Mouse (Mus musculus) gonadal fat pad, adult 2 months (tissue): ENCODE data around the gene Ankrd23. TPM values are rescaled to one million over a fixed set of nuclear protein-coding genes. Genes with fewer than 3 reads are reported as not detected.

Experiments
- DNase-seq: peaks from one replicate; pipeline ENCODE4 v3.0.0-alpha.2; 2012; ENCODE audit warnings: low read depth
- polyA plus RNA-seq: library from polyadenylated mRNA; depleted of rRNA; stranded (reverse); fragments of >200 nt; gene quantifications from 2 replicates; pipeline ENCODE4 v1.2.3, GENCODE M21; 2012

Gene Ankrd23
- polyA plus RNA-seq, 1 experiment = 13.5 TPM

DNA sequence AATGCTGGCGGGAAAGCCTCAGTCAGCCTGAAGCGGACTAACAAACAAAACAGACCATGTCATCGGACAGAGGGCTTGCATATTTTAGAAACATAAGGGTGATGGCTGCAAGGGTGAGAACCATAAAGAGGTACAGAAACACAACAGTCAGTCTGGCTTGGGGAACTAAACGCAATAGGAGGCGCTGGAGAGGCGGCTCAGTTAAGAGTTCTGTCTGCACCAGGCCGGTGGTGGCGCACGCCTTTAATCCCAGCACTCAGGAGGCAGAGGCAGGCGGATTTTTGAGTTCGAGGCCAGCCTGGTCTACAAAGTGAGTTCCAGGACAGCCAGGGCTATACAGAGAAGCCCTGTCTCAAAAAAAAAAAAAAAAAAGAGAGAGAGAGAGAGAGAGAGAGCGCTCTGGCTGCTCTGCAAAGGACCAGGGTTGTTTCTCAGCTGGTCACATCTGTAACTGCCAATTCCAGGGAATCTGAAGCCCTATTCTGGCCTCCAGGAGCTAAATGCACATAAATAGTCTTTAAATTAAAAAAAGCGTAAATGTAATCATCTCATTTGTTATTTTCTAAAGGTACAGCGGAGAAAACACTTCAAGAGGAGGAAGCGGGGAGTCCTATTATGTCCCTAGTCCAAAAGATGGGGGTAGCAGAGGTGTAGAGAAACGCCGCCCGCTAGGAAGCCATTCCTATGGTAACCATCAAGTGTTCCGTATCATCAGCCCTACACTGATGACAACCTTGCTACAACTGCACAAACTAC lies 9.3 kb upstream of the Ankrd23 start:
- no peak for DNase-seq

DNA sequence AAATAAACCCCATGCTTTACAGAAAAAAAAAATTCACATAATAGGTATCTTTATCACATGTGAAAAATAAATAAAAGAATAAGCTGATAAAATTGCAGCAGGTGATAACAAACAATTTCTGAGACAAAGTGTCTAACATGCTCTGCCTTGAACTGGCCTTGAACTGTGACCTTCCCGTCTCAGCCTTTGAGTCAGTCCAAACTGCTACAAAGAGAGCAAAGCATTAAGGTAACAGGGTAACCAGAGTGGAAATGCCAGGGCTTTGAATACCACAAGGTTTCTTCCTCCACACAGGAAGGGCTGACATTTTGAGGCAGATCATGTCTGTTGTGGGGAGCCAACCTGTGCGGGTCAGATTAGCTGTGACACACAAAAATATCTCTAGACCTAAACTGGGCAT lies 8.7 kb upstream of the Ankrd23 start:
- DNase-seq = no peak

DNA sequence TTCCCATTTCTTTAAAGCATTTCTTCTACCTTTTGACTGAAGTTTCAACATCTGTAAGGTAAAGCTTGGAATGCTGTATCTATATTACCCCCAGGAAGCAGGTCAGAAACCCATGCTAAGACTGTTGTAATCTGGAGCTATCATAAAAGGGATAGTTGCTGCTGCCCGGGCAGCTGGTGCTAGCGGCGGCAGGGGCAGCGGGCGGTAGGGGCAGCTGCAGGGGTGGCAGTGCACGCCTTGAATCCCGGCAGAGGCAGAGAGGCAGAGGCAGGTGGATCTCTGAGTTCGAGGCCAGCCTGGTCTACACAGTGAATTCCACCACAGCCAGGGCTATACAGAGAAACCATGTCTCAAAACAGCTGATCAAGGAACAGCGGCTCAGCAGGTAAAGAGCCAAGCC lies 6.2 kb upstream of the Ankrd23 start:
- no peak for DNase-seq

DNA sequence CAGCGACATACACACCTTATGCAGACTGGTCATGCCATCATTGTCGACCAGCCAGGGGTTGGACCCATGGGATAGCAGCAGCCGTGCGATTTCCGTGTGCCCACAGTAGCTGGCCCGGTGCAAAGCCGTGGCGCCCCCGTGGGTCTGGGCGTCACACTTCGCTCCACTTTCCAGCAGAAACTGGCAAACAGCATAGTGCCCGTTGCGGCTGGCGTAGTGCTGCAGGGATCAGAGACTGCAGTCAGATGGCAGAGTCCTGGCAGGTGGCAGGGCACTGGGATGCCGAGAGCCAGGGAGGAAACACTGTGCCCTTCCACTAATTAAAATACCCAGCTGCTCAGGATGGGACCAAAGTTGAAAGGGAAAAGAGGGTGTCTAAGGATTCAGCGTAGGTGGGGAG lies 5.2 kb upstream of the Ankrd23 start:
- DNase-seq = no peak

DNA sequence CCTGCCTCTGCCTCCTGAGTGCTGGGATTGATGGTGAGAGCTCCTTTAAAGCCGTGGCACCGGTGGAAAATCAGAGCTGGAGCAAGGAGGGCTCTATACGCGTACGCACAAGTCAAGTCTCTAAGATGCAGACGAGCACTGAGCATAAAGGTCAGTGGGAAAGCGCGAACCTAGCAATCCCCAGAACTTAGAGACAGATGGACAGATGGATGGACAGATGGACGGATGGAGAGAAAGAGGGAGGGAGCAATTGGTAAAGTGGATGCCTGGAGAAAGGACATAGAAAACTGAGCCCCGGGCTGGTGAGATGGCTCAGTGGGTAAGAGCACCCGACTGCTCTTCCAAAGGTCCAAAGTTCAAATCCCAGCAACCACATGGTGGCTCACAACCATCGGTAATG lies 4.1 kb upstream of the Ankrd23 start:
- no peak for DNase-seq

DNA sequence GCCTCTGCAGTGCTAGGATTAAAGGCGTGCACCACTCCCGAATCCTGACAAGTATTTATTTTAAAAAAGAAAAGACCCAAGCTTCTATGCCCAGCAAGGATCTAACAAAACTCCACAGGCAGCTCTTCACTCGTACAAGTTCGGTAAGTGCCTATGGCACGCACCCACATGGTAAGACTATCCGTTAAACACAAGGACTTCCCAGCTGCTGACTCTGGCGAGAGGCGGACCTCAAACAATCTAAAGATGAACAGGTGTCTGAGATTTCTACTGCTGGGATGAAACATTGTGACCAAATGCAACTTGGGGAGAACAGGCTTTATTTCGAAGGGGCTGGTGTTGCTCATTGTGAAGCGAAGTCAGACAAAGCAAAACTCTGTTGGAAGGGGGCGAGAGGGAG lies 3.4 kb upstream of the Ankrd23 start:
- DNase-seq = no peak

DNA sequence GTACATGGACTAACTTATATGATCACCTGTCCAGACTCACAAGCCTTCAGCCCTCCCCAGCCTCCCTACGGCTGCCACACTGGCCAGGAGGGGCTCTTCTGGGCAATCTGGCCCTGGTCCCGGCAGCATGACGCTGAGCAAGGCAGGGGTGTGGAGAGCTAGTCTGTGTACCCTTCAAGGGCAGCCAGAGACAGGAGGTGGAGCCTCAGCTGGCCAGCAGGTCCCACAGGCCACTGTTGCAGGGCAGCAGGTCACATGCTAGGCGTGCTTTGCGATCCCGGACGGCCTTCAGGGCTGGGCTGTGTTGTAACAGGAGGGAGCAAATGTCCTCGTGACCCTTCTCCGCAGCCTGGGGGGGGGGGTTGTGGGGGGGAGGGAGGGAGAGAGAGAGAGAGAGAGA lies 2.5 kb upstream of the Ankrd23 start, which contains the start of gene Gm42417:
Gene Gm42417, minus strand, starts transcription at position 244 of the 400 bp plus-strand sequence.
- DNase-seq = no peak

DNA sequence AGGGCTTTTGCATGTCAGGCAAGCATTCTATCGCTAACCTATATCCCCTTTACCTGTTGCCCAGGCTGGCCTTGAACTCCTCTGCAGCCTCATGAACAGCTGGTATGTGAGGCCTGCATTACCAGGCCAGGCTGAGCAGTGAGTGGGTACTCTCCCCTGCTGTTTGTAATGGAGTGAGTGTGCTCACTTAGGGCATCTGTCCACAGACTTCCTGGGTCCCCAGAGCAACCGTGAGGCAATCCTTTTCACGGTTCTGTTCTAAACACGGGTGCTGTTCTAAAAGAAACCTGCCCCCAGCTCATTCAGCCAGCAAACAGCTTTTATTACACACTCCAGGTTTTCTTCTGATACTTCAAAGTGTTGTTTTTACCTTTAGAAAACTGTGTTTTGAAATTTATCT lies 2.0 kb upstream of the Ankrd23 start:
- DNase-seq = no peak

DNA sequence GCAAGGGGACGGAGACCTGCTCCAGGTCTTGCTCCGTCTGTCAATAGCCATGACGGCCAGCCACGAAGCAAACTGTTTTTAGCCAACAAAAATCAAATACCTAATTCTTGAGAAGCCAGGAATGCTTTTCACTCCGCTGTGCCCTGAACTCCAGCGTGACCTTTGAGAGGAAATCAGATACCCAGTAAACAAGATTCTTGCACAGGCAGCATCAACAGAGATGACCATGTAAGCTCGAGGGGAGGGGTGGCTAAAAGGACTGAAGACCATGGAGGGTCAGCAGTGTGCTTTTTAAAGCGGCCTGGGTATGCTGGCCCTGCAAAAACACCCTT lies 320 bp downstream of the Ankrd23 start:
- no peak for DNase-seq

DNA sequence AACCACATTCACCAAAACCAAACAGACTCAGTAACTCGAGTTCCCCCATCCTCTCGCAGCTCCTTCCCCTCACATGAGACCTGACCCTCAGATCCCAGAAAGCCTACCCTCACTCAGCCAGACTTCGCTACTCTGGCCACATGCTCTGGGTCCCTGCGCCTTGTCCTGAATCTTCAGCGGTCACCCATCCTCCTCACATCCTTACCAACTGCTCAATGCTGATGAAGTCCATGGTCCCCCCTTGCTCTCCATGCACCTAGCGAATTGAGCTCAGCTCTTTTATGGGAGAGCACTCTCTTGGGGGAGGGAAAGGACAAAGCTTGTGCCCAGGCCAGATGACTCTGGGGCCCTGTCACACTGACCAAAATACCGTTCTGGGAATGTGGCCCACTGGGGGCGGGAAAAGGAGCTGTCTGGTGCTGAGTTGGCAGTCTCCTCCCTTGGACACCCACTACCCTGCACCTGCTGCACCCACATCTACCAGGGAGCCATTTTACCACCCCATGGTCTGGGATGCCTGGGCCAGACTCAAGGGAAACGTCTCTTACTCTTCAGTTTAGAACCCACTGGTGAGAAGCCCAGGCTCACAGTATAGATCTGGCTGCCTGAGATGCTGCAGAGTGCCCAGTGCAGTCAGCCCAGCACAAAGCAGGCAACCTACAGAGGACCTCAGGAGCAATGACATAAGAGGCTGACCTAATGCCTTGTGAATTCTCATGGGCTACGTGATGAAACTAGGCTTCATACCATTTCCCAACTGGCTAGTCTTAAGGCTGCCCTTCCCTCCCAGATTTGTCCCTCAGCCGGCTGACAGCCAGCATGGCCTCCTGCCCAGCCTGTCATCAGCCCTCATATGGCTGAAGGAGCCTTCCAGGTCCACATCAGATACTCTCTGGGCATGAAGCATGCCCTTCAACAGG lies 946 bp downstream of the Ankrd23 start:
- DNase-seq = no peak

DNA sequence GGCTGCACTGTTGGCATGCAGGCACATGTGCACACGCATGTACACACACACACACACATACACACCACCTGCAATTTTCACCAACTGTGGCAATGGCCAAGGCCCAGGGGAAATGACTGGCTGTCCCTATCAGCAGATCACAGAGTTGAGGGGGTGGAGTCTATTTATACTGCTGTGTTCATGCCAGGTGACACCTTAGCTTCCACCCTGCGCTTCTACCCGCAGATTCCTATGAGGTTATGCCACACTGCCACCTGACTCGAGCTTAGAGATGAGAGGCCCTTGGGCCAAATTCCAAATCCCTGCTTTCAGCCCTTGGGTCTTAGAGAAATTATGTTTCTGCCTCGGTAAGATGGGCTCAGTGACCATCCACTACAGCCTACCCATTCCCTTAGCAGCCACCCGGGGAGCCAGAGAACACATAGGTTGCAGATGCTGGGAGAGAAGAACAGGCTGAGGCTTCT lies 2.1 kb downstream of the Ankrd23 start:
- no peak for DNase-seq

DNA sequence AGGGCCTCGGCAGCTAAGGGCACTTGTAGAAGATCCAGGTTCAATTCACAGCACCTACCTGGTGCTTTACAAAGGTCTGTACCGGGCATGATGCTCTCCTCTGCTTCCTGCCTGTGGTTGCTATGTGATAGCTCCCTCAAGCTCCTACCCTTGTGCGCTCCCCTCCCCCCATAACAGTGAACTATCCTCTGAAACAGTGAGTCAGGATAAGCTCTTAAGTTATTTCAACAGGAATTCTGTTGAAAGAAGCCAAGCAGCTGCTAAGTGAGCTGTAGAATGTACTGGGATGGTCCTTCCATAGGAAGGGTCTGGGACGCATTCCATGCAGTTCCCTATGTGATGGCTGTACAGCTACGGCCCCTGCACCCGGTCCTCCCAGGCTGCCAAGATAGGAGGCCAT lies 3.1 kb downstream of the Ankrd23 start:
- no peak for DNase-seq

DNA sequence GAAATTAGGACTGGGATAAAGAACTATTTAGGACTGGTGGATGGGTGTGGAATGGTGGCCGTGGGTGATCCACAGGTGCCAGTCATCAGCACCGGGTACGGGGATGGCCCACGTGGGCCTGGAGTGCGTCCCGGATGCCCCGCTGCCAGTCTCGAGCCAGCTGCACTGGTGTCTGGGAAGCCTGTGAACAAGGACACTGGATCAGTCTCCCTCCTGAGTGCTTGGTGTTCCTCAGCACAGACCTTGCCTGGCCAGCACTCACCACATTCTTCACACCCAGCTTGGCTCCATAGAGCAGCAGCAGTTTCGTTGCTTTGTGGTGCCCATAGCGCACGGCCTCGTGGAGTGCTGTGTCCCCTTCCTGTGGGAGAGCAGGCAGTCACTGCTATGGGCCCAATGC lies 5.2 kb downstream of the Ankrd23 start:
- no peak for DNase-seq

DNA sequence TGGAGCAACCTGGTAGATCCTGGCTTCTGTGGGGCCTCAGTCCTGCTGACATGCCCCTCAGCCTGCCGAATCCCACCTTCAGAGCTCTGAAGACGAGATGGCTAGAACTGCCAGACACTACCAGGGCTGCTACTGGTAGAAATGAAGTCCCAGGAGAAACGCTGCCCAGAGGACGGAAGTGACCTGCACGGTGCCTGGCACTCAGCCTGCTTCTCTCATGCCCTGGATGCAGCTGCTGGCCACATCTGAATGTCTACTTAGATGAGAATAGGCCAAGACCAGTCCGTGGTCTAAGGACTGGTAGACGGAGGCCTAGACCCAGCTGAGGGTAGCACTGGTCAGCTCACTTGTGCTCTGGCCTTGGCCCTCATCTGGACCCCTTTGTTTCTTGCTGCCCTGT lies 5.7 kb downstream of the Ankrd23 start:
- DNase-seq = no peak

DNA sequence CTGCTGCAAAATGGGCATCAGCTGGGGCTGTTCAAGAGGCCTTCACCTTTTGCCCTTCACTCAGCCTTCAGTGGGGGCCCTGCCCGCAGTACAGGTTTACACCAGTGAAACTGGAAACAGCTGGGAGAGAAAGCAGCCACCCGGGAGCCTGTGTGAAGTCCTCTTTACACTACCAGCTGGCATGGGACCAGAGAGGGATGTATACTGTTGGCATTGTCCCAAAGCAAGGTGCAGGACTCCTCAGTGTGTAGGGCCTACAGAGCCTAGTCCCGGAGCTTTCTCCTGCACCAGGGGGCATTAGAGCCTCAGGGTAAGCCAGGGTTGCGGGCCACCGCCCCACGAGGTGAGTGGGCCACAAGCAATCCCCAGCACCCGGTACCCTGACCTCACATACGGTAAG lies 6.2 kb downstream of the Ankrd23 start:
- no peak for DNase-seq

DNA sequence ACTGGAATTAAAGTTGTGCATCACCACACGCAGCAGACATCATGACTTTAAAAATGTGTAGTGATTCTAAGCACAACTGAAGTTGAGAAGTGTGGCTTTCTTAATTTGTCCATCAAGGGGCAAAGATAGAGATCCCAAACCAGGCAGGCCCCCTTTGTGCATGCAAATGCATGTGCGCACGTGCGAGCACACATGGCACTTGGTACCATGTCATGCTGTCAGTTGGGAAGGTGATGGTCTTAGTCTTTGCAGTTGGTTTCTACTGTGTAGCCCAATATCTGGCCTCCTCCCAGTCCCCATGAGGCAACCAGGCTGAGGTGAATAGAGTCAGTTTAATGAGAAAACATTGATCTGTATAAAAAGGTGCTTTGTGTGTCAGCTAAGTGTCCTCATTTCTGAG lies 6.8 kb downstream of the Ankrd23 start:
- DNase-seq = no peak

DNA sequence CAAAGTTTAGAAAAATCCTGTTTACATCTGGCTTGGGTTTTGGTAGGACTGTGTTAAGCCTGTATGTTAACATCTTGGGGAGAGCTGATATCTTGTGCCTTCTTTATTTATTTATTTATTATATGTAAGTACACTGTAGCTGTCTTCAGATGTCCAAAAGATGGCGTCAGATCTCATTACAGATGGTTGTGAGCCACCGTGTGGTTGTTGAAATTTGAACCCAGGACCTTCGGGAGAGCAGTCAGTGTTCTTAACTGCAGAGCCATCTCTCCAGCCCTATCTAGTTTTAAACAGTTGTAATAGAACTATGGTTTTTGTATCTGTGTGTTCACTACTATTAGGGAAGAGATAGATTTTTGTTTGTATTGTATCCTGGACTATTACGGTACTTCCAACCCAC lies 7.4 kb downstream of the Ankrd23 start:
- DNase-seq = no peak

DNA sequence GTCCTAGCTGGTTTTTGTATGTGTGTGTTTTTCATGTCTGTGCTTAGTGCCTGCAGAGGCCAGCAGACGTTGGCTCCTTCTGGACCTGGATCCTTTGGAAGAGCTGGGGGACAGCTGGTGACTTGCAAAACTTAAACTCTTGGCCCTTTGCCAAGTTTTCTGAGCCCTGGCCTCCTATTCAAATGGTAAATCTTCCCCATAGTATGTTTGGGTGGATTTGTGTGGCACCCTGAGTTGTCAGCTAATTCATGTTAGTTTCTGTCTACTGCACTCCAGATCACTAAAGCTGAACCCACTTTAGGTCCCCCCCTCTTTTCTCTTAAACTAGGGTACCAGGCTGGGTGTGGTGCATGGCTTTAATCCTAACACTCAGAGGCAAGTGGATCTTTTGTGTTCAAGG lies 8.3 kb downstream of the Ankrd23 start:
- no peak for DNase-seq

DNA sequence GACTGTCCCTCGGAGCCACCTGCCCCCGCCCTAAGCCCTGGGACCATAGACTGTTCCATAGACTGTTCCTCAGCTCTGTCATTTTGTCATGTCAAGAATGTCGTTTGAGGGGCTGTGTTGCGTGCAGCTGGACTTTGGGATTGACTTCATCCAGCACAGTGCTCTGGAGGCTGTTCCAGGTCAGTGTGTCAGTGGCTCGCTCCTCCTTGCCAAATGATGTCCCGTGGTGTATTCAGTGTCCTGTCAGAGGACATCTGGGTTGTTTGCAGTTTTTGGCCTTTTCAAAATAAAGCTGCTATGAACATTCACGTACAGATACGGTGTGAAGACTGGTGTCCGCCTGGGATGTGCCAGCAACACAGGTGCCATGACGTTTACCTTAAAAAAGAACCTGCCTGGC lies 9.8 kb downstream of the Ankrd23 start:
- no peak for DNase-seq

DNA sequence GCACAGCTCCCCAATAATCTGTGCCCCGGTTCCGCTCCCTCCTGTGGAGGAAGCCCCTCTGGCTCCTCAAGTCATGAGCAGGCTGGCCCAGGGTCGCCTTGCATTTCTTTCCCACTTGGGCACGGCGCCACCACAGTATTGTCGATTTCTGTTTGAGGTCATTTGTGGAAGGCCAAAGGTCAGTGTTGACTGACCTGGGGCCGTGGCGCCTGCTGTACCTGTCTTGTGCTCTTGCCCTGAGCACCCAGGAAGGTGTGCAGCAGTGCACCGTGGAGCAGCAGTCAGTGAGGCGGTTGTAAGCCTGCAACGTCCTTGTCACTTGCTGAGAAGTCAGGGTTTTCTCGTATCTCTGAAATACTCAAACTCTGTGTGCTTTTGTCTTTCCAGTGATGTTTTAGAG lies 10.9 kb downstream of the Ankrd23 start:
- no peak for DNase-seq

DNA sequence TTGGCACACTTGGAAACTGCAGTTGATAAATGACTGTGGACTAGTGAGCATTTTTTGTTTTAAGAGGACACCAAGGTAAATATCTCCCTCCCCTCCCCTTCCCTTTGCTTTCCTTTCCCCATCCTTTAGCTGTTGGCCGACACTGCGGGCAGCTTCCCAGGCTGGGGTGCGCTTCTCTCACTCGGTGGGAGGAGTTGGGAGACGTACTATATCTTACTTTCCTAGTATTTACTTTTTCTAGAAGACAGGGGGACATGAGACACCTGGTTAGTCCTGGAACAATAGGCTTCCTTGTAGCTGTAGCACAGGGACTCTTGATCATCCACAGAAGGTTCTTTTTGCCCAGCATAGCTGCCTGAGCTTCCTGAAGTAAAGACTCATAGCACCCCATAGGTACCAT lies 12.6 kb downstream of the Ankrd23 start:
- no peak for DNase-seq

DNA sequence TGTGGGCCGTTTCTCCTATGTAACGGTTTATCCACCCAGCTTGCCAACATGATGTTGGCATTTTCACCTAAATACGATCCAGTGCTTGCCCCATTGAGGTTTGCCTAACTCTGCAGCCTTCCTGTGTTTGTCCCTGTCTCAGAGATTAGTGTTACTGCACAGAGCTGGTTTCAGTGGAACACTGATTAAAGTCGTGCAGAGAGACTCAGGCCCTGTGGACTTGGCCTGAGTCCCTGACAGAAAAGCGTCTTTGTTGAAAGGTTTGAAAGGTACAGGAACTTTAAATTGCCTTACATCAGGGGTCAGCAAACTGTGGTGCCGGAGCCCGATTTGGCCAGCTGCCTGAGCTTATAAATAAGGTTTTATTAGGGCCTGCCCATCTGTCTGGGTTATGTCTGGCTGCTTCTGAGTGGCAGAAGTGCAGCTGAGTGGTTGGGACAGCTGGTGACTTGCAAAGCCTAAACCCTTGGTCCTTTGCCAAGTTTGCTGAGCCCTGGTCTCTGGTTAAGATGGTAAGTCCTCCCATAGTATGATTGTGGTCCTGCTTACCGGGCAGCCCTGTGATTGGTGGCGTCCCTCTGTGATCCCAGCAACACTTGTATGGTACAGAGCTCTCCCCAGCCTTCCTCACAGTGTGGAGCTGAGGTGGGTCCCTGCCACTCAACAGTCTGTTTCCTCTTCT lies 13.2 kb downstream of the Ankrd23 start:
- no peak for DNase-seq

DNA sequence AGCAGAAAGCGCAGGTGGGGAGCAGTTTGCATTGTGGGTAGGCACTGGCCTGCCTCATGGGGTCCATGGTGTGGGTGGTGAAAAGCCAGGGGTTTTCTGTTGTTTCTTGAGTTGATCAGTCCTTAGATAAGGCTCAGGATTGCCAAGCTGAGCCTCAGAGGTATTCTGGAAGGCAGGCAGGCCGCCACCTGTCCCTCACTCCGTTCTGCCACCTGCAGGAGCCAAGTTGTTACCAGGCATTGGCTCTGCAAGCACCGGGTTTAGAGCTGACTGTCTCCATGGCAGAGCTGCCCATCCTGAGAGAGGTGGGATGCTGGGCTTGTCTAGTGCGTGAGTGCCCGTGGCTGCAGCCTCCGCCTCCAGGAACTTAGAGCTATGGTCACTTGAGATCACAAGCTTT lies 14.5 kb downstream of the Ankrd23 start:
- DNase-seq = no peak
